Mouse (Mus musculus): Measurements from ENCODE around the gene Filip1l. TPM values are rescaled to one million over a fixed set of nuclear protein-coding genes. Genes with fewer than 3 reads are reported as not detected.

Filip1l gene
- polyA plus RNA-seq, 1 experiment: 13.8 TPM

- no peak overlapping the region for H3K4me3 ChIP-seq (replicated peaks; ENCODE audit: control insufficient read depth, low read depth, low read length)
- H3K27ac ChIP-seq (ENCODE audit: control insufficient read depth, insufficient read depth, low read depth, low read length, poor library complexity): no peak overlapping the region
- no peak for TF ChIP-seq CTCF (IDR thresholded peaks at IDR 0.05; ENCODE audit: control insufficient read depth, insufficient read depth, low read length)
- no peak for TF ChIP-seq POLR2A (IDR thresholded peaks at IDR 0.05; ENCODE audit: borderline replicate concordance, control insufficient read depth, low read depth, low read length)
- H3K4me1 ChIP-seq (ENCODE audit: control insufficient read depth, insufficient read depth, low read length): no peaks in the 10 kb centered on the region
- WGBS: 70% methylated on average over 3 of the region's 3 CpGs
Observed at GRCm38 (mm10) chr16:57455573-57455972, 102.7 kb downstream of the Filip1l start.

GRCm38 (mm10) chr16:57456003-57456402 lies 103.1 kb downstream of the Filip1l start:
- no peak overlapping the region for H3K4me3 ChIP-seq (replicated peaks; ENCODE audit: control insufficient read depth, low read depth, low read length)
- 74% methylated on average over 2 of the region's 2 CpGs for WGBS
- TF ChIP-seq POLR2A (IDR thresholded peaks at IDR 0.05; ENCODE audit: borderline replicate concordance, control insufficient read depth, low read depth, low read length) (no peak), CTCF (IDR thresholded peaks at IDR 0.05; ENCODE audit: control insufficient read depth, insufficient read depth, low read length) (no peak)
- no peaks in the 10 kb centered on the region for H3K4me1 ChIP-seq (ENCODE audit: control insufficient read depth, insufficient read depth, low read length)
- no peak overlapping the region for H3K27ac ChIP-seq (ENCODE audit: control insufficient read depth, insufficient read depth, low read depth, low read length, poor library complexity)

DNA sequence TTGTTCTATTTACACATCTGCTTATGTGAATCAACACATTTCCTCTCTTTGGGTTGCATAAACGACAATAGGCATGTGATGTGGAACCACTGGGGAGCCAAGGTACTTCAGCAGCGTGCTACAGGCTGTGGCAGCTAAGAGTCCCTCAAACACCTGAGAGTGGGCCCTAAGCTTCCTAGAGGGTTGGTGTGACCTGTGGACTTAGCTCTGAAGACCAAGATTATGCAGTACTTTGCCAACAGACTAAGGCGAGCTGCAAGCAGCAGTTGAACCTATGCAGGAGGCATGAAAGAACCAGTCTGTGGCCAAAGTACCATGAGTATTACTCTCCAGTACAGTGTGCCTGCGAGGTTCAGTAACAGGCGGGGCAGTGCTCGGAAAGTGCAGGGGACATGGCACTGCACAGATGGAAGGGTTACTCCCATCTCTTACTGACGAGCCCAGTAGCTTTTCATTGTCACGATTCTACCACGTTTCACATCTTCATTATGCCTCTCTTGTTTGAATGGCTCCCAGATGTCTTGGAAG lies 112.6 kb downstream of the Filip1l start:
- Histone ChIP-seq H3K27ac (ENCODE audit: control insufficient read depth, insufficient read depth, low read depth, low read length, poor library complexity) (no peak overlapping the region), H3K4me3 (replicated peaks; ENCODE audit: control insufficient read depth, low read depth, low read length) (no peak overlapping the region), H3K4me1 (ENCODE audit: control insufficient read depth, insufficient read depth, low read length) (no peaks in the 10 kb centered on the region; the same call in 1 of the 2 replicates)
- TF ChIP-seq POLR2A (IDR thresholded peaks at IDR 0.05; ENCODE audit: borderline replicate concordance, control insufficient read depth, low read depth, low read length): no peak
- no peak for TF ChIP-seq CTCF (IDR thresholded peaks at IDR 0.05; ENCODE audit: control insufficient read depth, insufficient read depth, low read length)
- WGBS: 79% methylated on average over 9 of the region's 9 CpGs

GRCm38 (mm10) chr16:57469301-57469700 lies 116.4 kb downstream of the Filip1l start:
- H3K4me3 ChIP-seq (replicated peaks; ENCODE audit: control insufficient read depth, low read depth, low read length): no peak overlapping the region
- no peak overlapping the region for H3K27ac ChIP-seq (ENCODE audit: control insufficient read depth, insufficient read depth, low read depth, low read length, poor library complexity)
- TF ChIP-seq POLR2A (IDR thresholded peaks at IDR 0.05; ENCODE audit: borderline replicate concordance, control insufficient read depth, low read depth, low read length): no peak
- TF ChIP-seq CTCF (IDR thresholded peaks at IDR 0.05; ENCODE audit: control insufficient read depth, insufficient read depth, low read length): no peak
- 40% methylated on average over 4 of the region's 4 CpGs for WGBS
- peaks cover 1% of the 10 kb centered on the region; the same call in 1 of the 2 replicates for H3K4me1 ChIP-seq (ENCODE audit: control insufficient read depth, insufficient read depth, low read length)

DNA sequence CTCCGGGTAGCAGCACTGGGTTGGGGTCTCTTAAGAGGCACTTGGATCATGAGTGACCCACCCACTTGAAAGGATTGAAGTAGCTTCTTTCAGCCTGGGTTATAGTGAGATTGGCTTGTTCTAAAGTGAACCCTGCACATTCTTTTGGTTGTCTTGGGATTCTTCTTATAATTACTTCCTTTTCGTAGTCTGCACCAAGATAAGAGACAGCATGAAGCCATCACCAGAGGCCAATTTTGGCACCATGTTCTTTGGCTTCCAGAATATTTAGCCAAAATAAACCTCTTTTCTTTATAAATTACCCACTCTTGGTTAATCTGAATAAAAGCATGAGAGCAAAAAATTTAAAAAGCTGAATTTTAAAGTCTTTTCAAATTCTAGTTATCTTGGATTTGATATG lies 117.0 kb downstream of the Filip1l start:
- WGBS: 73% methylated on average over 2 of the region's 2 CpGs
- H3K4me3 ChIP-seq (replicated peaks; ENCODE audit: control insufficient read depth, low read depth, low read length): no peak overlapping the region
- TF ChIP-seq CTCF (IDR thresholded peaks at IDR 0.05; ENCODE audit: control insufficient read depth, insufficient read depth, low read length) (no peak), POLR2A (IDR thresholded peaks at IDR 0.05; ENCODE audit: borderline replicate concordance, control insufficient read depth, low read depth, low read length) (no peak)
- peaks cover 1% of the 10 kb centered on the region; the same call in 1 of the 2 replicates for H3K4me1 ChIP-seq (ENCODE audit: control insufficient read depth, insufficient read depth, low read length)
- H3K27ac ChIP-seq (ENCODE audit: control insufficient read depth, insufficient read depth, low read depth, low read length, poor library complexity): no peak overlapping the region

GRCm38 (mm10) chr16:57470286-57470830 lies 117.5 kb downstream of the Filip1l start:
- Histone ChIP-seq H3K27ac (ENCODE audit: control insufficient read depth, insufficient read depth, low read depth, low read length, poor library complexity) (peak overlapping the region; percentile 79), H3K4me1 (ENCODE audit: control insufficient read depth, insufficient read depth, low read length) (peaks cover 1% of the 10 kb centered on the region; the same call in 1 of the 2 replicates), H3K4me3 (replicated peaks; ENCODE audit: control insufficient read depth, low read depth, low read length) (no peak overlapping the region)
- WGBS: 70% methylated on average over 12 of the region's 12 CpGs
- no peak for TF ChIP-seq POLR2A (IDR thresholded peaks at IDR 0.05; ENCODE audit: borderline replicate concordance, control insufficient read depth, low read depth, low read length)
- TF ChIP-seq CTCF (IDR thresholded peaks at IDR 0.05; ENCODE audit: control insufficient read depth, insufficient read depth, low read length): no peak

DNA sequence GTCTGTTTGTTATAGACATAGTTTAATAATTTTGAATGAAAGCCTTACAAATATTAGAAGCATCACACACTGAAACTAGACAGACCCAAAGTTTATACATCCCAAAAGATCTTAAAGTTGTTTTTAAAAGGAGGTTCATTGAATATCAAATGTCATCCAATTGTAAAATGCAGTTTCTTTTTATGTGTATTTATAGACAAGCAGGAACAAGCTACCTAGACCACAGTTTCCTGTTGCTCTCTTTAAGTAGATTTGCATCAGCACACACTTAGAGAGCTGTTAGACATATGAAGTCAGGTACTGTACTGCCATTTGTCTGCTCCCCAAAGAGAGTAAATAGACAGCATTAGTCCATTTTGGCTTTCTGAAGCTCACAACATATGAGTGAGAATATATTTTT lies 118.2 kb downstream of the Filip1l start:
- no peak overlapping the region for H3K4me3 ChIP-seq (replicated peaks; ENCODE audit: control insufficient read depth, low read depth, low read length)
- H3K4me1 ChIP-seq (ENCODE audit: control insufficient read depth, insufficient read depth, low read length): peaks cover 1% of the 10 kb centered on the region; the same call in 1 of the 2 replicates
- no peak for TF ChIP-seq CTCF (IDR thresholded peaks at IDR 0.05; ENCODE audit: control insufficient read depth, insufficient read depth, low read length)
- no peak for TF ChIP-seq POLR2A (IDR thresholded peaks at IDR 0.05; ENCODE audit: borderline replicate concordance, control insufficient read depth, low read depth, low read length)
- H3K27ac ChIP-seq (ENCODE audit: control insufficient read depth, insufficient read depth, low read depth, low read length, poor library complexity): no peak overlapping the region

GRCm38 (mm10) chr16:57473415-57474085 lies 120.7 kb downstream of the Filip1l start:
- H3K4me1 ChIP-seq (ENCODE audit: control insufficient read depth, insufficient read depth, low read length): peaks cover 1% of the 10 kb centered on the region; the same call in 1 of the 2 replicates
- TF ChIP-seq POLR2A (IDR thresholded peaks at IDR 0.05; ENCODE audit: borderline replicate concordance, control insufficient read depth, low read depth, low read length) (no peak), CTCF (IDR thresholded peaks at IDR 0.05; ENCODE audit: control insufficient read depth, insufficient read depth, low read length) (no peak)
- H3K27ac ChIP-seq (ENCODE audit: control insufficient read depth, insufficient read depth, low read depth, low read length, poor library complexity): no peak overlapping the region
- H3K4me3 ChIP-seq (replicated peaks; ENCODE audit: control insufficient read depth, low read depth, low read length): no peak overlapping the region
- WGBS: 89% methylated on average over 10 of the region's 10 CpGs
